Mouse (Mus musculus) kidney, embryonic 14.5 days (tissue): ENCODE data around the gene Gm8773. TPM values are rescaled to one million over a fixed set of nuclear protein-coding genes. Genes with fewer than 3 reads are reported as not detected.

ENCODE experiments used
- ATAC-seq: fragments of 200-750 bp; cut with Nextera tagmentation; 2 replicates; pipeline ENCODE4 v1.8.0; 2017; ENCODE audit warnings: moderate number of reproducible peaks, mild to moderate bottlenecking, moderate TSS enrichment, moderate library complexity; ENCODE audit not compliant: low FRiP score, low TSS enrichment
- H3K27ac ChIP-seq: fragments of 300-500 bp; sonication (generic); 2 replicates; pipeline ENCODE4 v1.5.1; 2014; ENCODE audit warnings: low read depth, mild to moderate bottlenecking, low read length, moderate library complexity, mixed read lengths
- H3K27me3 ChIP-seq: fragments of 300-500 bp; sonication (generic); 2 replicates; pipeline ENCODE4 v1.6.1; 2014; ENCODE audit warnings: mild to moderate bottlenecking, low read length; ENCODE audit not compliant: control insufficient read depth, insufficient read depth
- H3K36me3 ChIP-seq: fragments of 300-500 bp; sonication (generic); 2 replicates; pipeline ENCODE4 v1.6.1; 2014; ENCODE audit warnings: low read length, mixed read lengths; ENCODE audit not compliant: control insufficient read depth, insufficient read depth
- H3K4me1 ChIP-seq: fragments of 300-500 bp; sonication (generic); 2 replicates; pipeline ENCODE4 v1.6.1; 2014; ENCODE audit warnings: low read length, mixed read lengths; ENCODE audit not compliant: control insufficient read depth, insufficient read depth
- H3K4me2 ChIP-seq: fragments of 300-500 bp; sonication (generic); replicated peaks from 2 replicates; pipeline ENCODE4 v1.6.1; 2014; ENCODE audit warnings: low read depth, mild to moderate bottlenecking, low read length
- H3K4me3 ChIP-seq: fragments of 300-500 bp; sonication (generic); 2 replicates; pipeline ENCODE4 v1.5.1; 2014; ENCODE audit warnings: mild to moderate bottlenecking, low read length
- H3K9ac ChIP-seq: fragments of 300-500 bp; sonication (generic); 2 replicates; pipeline ENCODE4 v1.6.1; 2014; ENCODE audit warnings: low read depth, mild to moderate bottlenecking, low read length, moderate library complexity
- H3K9me3 ChIP-seq: fragments of 300-500 bp; sonication (generic); 2 replicates; pipeline ENCODE4 v1.6.1; 2016; ENCODE audit warnings: low read length; ENCODE audit not compliant: control insufficient read depth
- WGBS: fragments of 180-500 bp; shearing (Covaris S2); extraction: QIAGEN DNeasy Blood & Tissue Kit; methylation state at CpG from one replicate; pipeline ENCODE4 v1.1.7; 2014; 5-methylcytosine and 5-hydroxymethylcytosine counted together
- polyA plus RNA-seq: library from polyadenylated mRNA; unstranded; fragments of >200 nt; fragmentation: Nextera tagmentation; extraction: Ambion mirVana; gene quantifications from 2 replicates; pipeline ENCODE4 v1.2.1, GENCODE M21; 2014

Gm8773 gene
- polyA plus RNA-seq = 0.36 and 0.39 TPM in 2 replicates

DNA sequence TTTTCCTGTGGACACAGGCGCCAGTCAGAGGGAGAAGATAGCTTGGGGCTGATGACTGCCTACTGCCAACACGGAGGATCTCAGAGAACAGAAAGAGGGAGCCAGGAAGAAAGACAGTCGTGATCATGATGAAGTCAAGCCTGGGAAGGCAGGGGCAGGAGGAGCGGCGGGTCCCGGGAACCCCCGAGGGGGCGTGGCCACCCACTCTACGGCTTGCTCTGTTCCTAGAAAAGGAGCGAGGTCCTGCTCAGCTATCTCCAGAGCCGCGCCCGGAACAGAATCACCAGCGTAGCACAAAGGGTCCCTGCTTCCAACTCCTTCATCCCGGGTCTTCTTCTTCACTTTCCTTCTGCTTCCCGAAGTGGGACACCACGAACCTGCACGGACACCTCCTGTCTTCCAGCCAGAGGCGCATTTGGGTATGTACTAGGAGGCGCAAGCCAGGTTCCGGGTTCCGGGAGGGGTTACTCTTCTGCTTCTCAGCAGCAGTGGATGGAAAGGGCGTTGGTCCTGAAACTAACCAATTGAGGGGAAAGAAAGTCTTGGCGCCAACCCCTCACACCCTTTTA lies at the start of gene Gm8773:
Gm8773 (plus strand) TSS at position 51 of the 569 bp plus-strand sequence.
- no peaks in the 10 kb centered on the region for H3K36me3 ChIP-seq
- H3K9ac ChIP-seq = peak within 1 kb of the TSS; percentile 25; the same call in 1 of the 2 replicates
- H3K4me3 ChIP-seq = peak within 1 kb of the TSS; percentile 43
- peaks cover 7% of the 10 kb centered on the region; the same call in 1 of the 2 replicates for H3K27me3 ChIP-seq
- WGBS = 1% methylated on average over 24 of the region's 24 CpGs
- no peak within 1 kb of the TSS for H3K27ac ChIP-seq
- H3K4me1 ChIP-seq = no peaks in the 10 kb centered on the region
- peak within 1 kb of the TSS; percentile 71 for H3K4me2 ChIP-seq
- H3K9me3 ChIP-seq = no peaks in the 10 kb centered on the region
- ATAC-seq = peak; percentile 83; the same call in 1 of the 2 replicates

DNA sequence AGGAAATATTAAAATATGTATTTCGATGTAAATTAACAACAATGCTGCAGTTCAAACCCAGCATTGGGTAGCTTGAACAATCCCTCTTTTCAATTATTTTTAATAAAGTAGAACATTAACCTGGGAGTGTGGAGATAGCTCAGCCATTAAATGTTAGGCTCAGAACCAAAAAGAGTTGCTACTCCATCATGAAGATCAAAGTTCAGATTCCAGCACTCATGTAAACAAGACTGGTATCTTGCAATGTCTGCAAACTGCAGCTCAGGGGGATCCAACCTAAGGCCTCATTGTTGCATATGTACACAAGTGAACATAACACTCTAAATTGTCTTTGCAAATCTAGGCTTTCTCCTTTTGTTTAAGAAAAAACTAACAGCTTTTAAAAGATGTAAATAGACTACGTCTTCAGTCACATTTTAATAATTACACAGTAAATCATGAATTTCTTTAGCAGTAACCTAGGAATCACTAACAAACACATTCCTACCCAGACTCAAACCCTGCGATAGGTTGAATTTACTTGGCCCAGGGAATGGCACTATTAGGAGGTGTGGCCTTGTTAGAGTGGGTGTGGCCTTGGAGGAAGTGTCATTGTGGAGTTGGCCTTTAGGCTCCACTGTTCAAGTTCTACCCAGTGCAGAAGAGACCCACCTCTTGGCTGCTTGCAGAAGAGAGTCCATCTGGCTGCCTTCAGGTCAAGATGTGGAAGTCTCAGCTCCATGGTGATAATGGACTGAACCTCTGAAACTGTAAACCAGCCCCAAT lies 39.8 kb upstream of the Gm8773 start:
- H3K27me3 ChIP-seq = no peaks in the 10 kb centered on the region
- H3K4me1 ChIP-seq = no peaks in the 10 kb centered on the region
- H3K9ac ChIP-seq = no peak overlapping the region
- no peaks in the 10 kb centered on the region for H3K9me3 ChIP-seq
- H3K36me3 ChIP-seq = peaks cover 7% of the 10 kb centered on the region
- H3K4me3 ChIP-seq = no peak overlapping the region
- 85% methylated on average over 3 of the region's 3 CpGs for WGBS
- H3K4me2 ChIP-seq = no peak overlapping the region
- peak; percentile 73; the same call in 1 of the 2 replicates for ATAC-seq
- H3K27ac ChIP-seq = no peak overlapping the region

DNA sequence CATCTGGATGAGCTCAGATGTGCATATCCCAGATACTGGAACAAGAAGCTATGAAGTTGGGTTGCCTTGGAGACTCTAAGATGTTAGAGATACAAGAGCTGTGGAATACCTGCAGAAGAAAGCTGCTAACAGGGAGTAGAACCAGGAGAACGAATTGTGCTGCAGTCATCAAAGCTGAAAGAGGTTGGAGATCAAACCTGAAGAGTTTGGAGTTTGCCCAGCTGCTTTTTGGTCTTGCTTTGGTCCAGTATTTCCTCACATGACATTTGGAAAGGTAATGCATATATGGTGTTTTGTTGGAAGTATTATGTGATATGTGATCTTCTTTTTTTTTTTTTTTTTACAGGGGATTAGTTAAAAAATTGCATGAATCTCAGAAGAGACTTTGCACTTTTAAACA lies 37.5 kb upstream of the Gm8773 start:
- no peaks in the 10 kb centered on the region for H3K4me1 ChIP-seq
- H3K9ac ChIP-seq = no peak overlapping the region
- H3K27me3 ChIP-seq = no peaks in the 10 kb centered on the region
- H3K36me3 ChIP-seq = peaks cover 17% of the 10 kb centered on the region
- H3K4me3 ChIP-seq = no peak overlapping the region
- WGBS = 93% methylated on average over 1 of the region's 1 CpGs
- no peak overlapping the region for H3K27ac ChIP-seq
- ATAC-seq = no peak
- no peak overlapping the region for H3K4me2 ChIP-seq
- H3K9me3 ChIP-seq = no peaks in the 10 kb centered on the region

DNA sequence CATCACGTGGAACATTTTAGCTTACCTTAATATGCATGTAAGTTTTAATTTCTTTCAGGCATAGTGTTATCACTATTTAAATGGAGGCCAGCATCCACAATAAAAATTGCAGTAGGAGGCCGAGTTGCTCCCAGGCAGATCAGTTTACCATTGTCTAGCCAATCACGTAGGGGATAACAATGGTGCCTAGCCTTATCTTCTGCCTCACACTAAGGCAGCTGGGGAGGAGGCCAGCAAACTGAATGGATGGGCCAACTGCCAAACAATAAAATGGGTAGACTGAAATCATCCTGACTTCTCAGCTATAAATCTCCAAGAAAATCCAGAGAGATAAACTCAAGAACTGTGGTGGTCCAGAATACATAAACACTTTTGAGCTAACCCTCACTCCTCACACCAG lies 33.8 kb upstream of the Gm8773 start:
- Histone ChIP-seq H3K9me3 (no peaks in the 10 kb centered on the region), H3K27me3 (no peaks in the 10 kb centered on the region), H3K27ac (no peak overlapping the region), H3K36me3 (peaks cover 39% of the 10 kb centered on the region), H3K4me2 (no peak overlapping the region), H3K9ac (no peak overlapping the region), H3K4me3 (no peak overlapping the region), H3K4me1 (no peaks in the 10 kb centered on the region)
- 84% methylated on average over 3 of the region's 3 CpGs for WGBS
- ATAC-seq = no peak

DNA sequence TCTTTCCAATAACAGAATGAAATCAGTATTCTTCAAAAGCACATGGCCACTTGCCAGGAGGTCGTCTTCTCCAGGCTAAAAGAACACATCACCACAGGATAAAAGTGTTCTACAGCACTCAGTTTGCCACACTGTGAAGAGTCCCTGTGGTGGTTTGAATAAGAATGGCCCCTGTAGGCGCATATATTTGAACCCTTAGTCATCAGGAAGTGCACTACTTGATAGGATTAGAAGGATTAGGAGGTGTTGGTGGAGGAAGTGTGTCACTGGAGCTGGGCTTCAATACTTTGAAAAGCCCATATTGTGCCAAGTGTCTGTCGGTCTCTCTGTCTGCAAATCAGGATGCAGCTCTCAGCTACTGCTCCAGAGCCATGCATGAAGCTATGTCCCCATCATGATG lies 33.2 kb upstream of the Gm8773 start:
- Histone ChIP-seq H3K9me3 (no peaks in the 10 kb centered on the region), H3K4me1 (no peaks in the 10 kb centered on the region), H3K9ac (no peak overlapping the region), H3K27ac (no peak overlapping the region), H3K4me3 (no peak overlapping the region), H3K36me3 (peaks cover 39% of the 10 kb centered on the region), H3K4me2 (no peak overlapping the region), H3K27me3 (no peaks in the 10 kb centered on the region)
- ATAC-seq = no peak
- WGBS = 83% methylated on average over 3 of the region's 3 CpGs

DNA sequence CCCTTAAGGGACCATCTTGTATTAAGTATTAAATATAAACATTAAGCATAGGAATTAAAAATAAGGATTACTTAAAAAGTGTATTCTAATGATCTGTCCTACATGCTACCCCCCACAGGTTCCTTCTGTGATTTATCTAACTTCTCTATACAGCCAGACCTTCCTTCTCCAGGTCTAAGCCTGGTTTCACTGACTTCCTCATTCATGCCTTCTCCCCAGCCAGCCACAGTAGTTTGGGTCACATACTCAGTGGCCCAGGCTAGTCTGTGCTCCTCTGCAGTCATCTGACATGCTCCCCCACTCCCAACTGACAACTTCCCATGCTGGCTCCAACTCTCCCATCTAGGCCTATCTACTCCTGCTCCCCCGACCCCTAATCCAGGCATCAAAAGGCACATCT lies 22.5 kb upstream of the Gm8773 start:
- Histone ChIP-seq H3K9me3 (no peaks in the 10 kb centered on the region), H3K4me3 (no peak overlapping the region), H3K4me2 (no peak overlapping the region), H3K4me1 (no peaks in the 10 kb centered on the region), H3K27ac (no peak overlapping the region), H3K9ac (no peak overlapping the region), H3K36me3 (peaks cover 63% of the 10 kb centered on the region), H3K27me3 (no peaks in the 10 kb centered on the region)
- WGBS = 89% methylated on average over 1 of the region's 1 CpGs
- ATAC-seq = no peak

DNA sequence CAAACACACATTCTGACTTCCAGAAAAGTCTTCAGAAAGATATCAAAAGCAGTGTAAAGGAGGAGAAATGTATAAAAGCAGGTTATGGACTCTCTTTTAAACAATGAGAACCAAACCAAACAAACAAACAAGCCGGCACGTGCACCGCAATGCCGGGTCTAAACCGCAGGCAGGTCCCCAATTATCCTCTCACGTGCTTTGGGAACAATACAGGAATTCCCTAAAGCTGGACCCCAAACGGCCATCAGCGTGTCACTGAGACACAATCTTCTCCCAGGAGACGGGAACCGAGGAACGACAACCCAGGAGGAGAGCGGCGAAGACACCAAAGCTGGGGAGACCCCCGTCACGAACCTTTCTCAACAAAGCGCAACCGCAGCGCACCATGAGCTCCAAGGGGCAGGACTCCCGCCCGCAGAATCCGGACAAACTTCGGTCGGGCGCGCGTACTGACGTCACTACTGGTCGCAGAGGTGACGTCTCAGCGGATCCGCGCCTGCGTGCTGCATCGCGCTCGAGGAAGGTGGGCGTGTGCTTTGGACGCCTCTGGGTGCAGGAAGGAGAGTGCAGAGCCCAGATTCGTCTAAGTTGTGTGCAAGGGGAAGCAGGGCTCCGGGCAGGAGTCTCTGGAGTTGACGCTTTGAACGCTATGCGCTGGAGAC lies 14.4 kb upstream of the Gm8773 start, which contains the start of gene Gtpbp10:
Gtpbp10 (minus strand) TSS at position 460 of the 662 bp plus-strand sequence.
- no peaks in the 10 kb centered on the region for H3K9me3 ChIP-seq
- no peaks in the 10 kb centered on the region for H3K27me3 ChIP-seq
- peak within 1 kb of the TSS; percentile 66 for H3K4me2 ChIP-seq
- H3K27ac ChIP-seq = peak within 1 kb of the TSS; percentile 56; the same call in 1 of the 2 replicates
- peaks cover 13% of the 10 kb centered on the region for H3K36me3 ChIP-seq
- under 1% methylated on average over 43 of the region's 43 CpGs for WGBS
- H3K9ac ChIP-seq = peak within 1 kb of the TSS; percentile 74
- H3K4me3 ChIP-seq = peak within 1 kb of the TSS; percentile 77
- peak; percentile 99 for ATAC-seq
- H3K4me1 ChIP-seq = no peaks in the 10 kb centered on the region; the same call in 1 of the 2 replicates

DNA sequence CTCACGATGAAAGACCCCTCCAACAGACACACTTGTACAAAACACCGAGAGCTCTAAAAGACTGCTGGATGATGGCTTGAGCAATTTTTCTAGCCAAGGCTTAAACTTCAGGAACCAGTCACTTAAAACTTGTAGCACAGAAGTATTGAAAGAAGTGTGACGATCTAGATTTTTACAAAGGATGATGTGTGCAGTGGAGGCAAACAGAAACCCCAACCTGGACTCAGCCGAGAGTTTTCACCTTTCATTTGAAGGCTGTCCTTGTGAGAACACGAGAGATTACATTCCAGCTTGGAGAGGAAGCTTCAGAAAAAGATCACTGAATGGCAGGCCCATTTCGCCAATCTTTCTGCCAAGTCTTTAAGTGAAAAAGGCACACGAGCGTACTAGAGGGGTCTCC lies 13.8 kb upstream of the Gm8773 start:
- Histone ChIP-seq H3K27ac (no peak overlapping the region), H3K4me1 (no peaks in the 10 kb centered on the region; the same call in 1 of the 2 replicates), H3K4me2 (peak overlapping the region; percentile 66), H3K36me3 (peaks cover 7% of the 10 kb centered on the region), H3K4me3 (peak overlapping the region; percentile 77), H3K9me3 (no peaks in the 10 kb centered on the region), H3K9ac (peak overlapping the region; percentile 74), H3K27me3 (no peaks in the 10 kb centered on the region)
- WGBS = 38% methylated on average over 8 of the region's 8 CpGs
- no peak for ATAC-seq
